Mouse (Mus musculus) MEL (cell line): ENCODE measurements at regions not wholly inside any gene's neighbourhood (a gene's known extent, or its start where the extent isn't known, plus 50 kb on each side); places are given as distances from the start of the nearest gene placed in this dataset.

ENCODE experiments used
- CTCF ChIP-seq, 3 experiments: IDR thresholded peaks in 2 of 3; conservative IDR thresholded peaks in 1 of 3; 2 replicates each; pipeline ENCODE4 v1.5.1; 2011 to 2012; ENCODE audit warnings: low read length in 3 of 3, low read depth in 2 of 3, mild to moderate bottlenecking in 2 of 3, improper control_type of control experiment in 1 of 3, inconsistent platforms in 1 of 3, mixed read lengths in 1 of 3, moderate library complexity in 1 of 3; ENCODE audit not compliant: control insufficient read depth in 1 of 3, insufficient read depth in 1 of 3, poor library complexity in 1 of 3, severe bottlenecking in 1 of 3
- EP300 ChIP-seq, 2 experiments: IDR thresholded peaks; 2 replicates each; pipeline ENCODE4 v1.6.1; 2011; ENCODE audit warnings: improper control_type of control experiment in 2 of 2, low read length in 2 of 2, low read depth in 1 of 2, mild to moderate bottlenecking in 1 of 2
- GATA1 ChIP-seq: IDR thresholded peaks from 2 replicates; pipeline ENCODE4 v1.6.1; 2011; ENCODE audit warnings: low read depth, low read length, improper control_type of control experiment
- HCFC1 ChIP-seq: IDR thresholded peaks from 2 replicates; pipeline ENCODE4 v1.6.1; 2012; ENCODE audit warnings: low read depth, mild to moderate bottlenecking, inconsistent platforms, low read length, improper control_type of control experiment, moderate library complexity
- MEF2A ChIP-seq: IDR thresholded peaks from 2 replicates; pipeline ENCODE4 v1.6.1; 2014; ENCODE audit warnings: low read depth, mild to moderate bottlenecking, inconsistent platforms, low read length, improper control_type of control experiment; ENCODE audit not compliant: poor library complexity, insufficient replicate concordance, severe bottlenecking; ENCODE audit errors: extremely low read depth
- MXI1 ChIP-seq: IDR thresholded peaks from 2 replicates; pipeline ENCODE4 v1.6.1; 2011; ENCODE audit warnings: mild to moderate bottlenecking, low read depth, low read length, improper control_type of control experiment
- POLR2A ChIP-seq, 2 experiments: IDR thresholded peaks; 2 replicates each; pipeline ENCODE4 v1.6.1; 2011 to 2012; ENCODE audit warnings: low read length in 2 of 2, mild to moderate bottlenecking in 2 of 2, control low read depth in 1 of 2, improper control_type of control experiment in 1 of 2, low read depth in 1 of 2, moderate library complexity in 1 of 2; ENCODE audit not compliant: control insufficient read depth in 1 of 2, insufficient read depth in 1 of 2, poor library complexity in 1 of 2
- TCF12 ChIP-seq: IDR thresholded peaks from 2 replicates; pipeline ENCODE4 v1.6.1; 2014; ENCODE audit warnings: low read depth, mild to moderate bottlenecking, inconsistent platforms, low read length, improper control_type of control experiment, moderate library complexity
- ZMIZ1 ChIP-seq: IDR thresholded peaks from 2 replicates; pipeline ENCODE4 v1.6.1; 2012; ENCODE audit warnings: low read depth, mild to moderate bottlenecking, inconsistent platforms, low read length, improper control_type of control experiment, moderate library complexity

DNA sequence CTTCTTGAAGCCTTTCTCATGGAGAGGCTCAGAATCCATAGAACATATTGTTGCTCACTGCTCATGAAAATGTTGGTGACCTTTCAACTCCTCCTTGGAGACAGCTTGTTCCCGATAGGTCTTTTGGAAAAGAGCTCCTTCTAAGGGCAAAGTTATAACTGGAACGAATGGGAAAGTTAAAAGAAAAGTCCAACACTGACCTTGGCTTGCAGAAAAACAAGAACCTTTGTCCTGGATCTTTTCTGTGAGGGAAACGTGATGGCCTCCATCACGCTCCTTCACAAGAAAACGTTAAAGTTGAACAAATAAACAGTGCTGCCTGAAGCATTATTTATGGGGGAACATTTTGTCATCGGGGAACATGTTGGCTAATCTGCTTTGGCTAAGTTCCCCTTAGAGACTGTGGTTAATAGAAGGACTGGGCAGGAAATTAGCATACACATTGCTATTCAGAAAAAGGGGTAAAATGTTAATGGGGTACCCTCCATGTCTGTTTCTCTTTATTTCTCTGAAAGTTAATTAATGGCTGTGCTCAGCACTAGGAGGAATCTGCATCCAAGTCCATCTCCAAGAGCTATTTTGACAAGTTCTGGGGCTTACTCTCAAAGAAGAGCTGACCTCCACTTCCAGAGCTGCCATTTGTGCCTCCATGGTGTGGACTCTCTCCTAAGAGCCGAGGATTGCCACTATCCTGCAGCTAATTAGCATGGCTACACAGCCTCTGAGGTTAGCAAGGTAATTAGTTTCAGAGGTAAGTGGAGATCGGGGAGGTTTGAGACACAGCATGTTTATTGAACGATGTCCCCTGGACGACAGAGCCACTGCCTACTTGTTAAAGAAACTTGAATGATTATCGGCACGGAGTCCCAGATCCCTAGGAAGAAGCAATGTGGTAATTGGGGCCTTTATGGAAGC lies 161.0 kb upstream of the Peli2 start:
- TF ChIP-seq CTCF (IDR thresholded peaks at IDR 0.05 in 2 of 3, conservative IDR thresholded peaks at IDR 0.05 in 1 of 3; ENCODE audit: control insufficient read depth in 1 of 3, insufficient read depth in 1 of 3, low read depth in 2 of 3, low read length in 3 of 3, poor library complexity in 1 of 3, severe bottlenecking in 1 of 3) (no peak), EP300 (IDR thresholded peaks at IDR 0.05; ENCODE audit: low read depth in 1 of 2, low read length in 2 of 2) (no peak), GATA1 (no peak), TCF12 (no peak), MEF2A (no peak), POLR2A (IDR thresholded peaks at IDR 0.05; ENCODE audit: control insufficient read depth in 1 of 2, insufficient read depth in 1 of 2, low read depth in 1 of 2, low read length in 2 of 2, poor library complexity in 1 of 2) (no peak), ZMIZ1 (no peak), HCFC1 (no peak), MXI1 (no peak)
